Mouse (Mus musculus): ENCODE measurements around the gene Cd247.

- TF ChIP-seq POLR2A (IDR thresholded peaks at IDR 0.05; ENCODE audit: control insufficient read depth, extremely low read depth, insufficient read depth, low read length, poor library complexity): no peak
- TF ChIP-seq CTCF (IDR thresholded peaks at IDR 0.05; ENCODE audit: borderline replicate concordance, control insufficient read depth, extremely low read depth, insufficient read depth, low read length, poor library complexity): no peak
Observed at GRCm38 (mm10) chr1:165764571-165764970, 23.9 kb upstream of the Cd247 start.

All from thymus, adult 2 months (tissue).